Mouse (Mus musculus) heart, adult 2 months (tissue): ENCODE measurements around the gene Slc16a2. TPM values are rescaled to one million over a fixed set of nuclear protein-coding genes. Genes with fewer than 3 reads are reported as not detected.

Experiments used
- DNase-seq, 2 experiments: peaks; one replicate each; pipeline ENCODE4 v3.0.0; 2021
- H3K27ac ChIP-seq: fragments of 200-600 bp; 2 replicates; pipeline ENCODE4 v1.8.1; 2022
- H3K27me3 ChIP-seq: fragments of 200-500 bp; 2 replicates; pipeline ENCODE4 v1.6.1; 2012; ENCODE audit warnings: mild to moderate bottlenecking, low read length, inconsistent platforms, mixed read lengths; ENCODE audit not compliant: control insufficient read depth, insufficient read depth
- H3K36me3 ChIP-seq: fragments of 200-500 bp; 2 replicates; pipeline ENCODE4 v1.6.1; 2012; ENCODE audit warnings: low read length, inconsistent platforms; ENCODE audit not compliant: control insufficient read depth, insufficient read depth
- H3K4me1 ChIP-seq: fragments of 200-500 bp; 2 replicates; pipeline ENCODE4 v1.6.1; 2011; ENCODE audit warnings: low read length; ENCODE audit not compliant: control insufficient read depth, insufficient read depth
- H3K4me3 ChIP-seq: fragments of 200-600 bp; 2 replicates; pipeline ENCODE4 v1.8.1; 2022
- H3K79me2 ChIP-seq: fragments of 200-500 bp; replicated peaks from 2 replicates; pipeline ENCODE4 v1.6.1; 2012; ENCODE audit warnings: mild to moderate bottlenecking, inconsistent platforms, low read length, moderate library complexity, mixed read lengths; ENCODE audit not compliant: control insufficient read depth, insufficient read depth
- H3K9ac ChIP-seq: fragments of 200-500 bp; 2 replicates; pipeline ENCODE4 v1.6.1; 2012; ENCODE audit warnings: low read depth, mild to moderate bottlenecking, control low read depth, inconsistent platforms, low read length, mixed read lengths
- CTCF ChIP-seq: fragments of 200-600 bp; IDR thresholded peaks from 2 replicates; pipeline ENCODE4 v1.8.1; 2022; ENCODE audit warnings: antibody characterized with exemption, mild to moderate bottlenecking, moderate library complexity
- EP300 ChIP-seq: fragments of 200-500 bp; IDR thresholded peaks from 2 replicates; pipeline ENCODE4 v1.6.1; 2011; ENCODE audit warnings: low read depth, low read length, control low read depth; ENCODE audit not compliant: insufficient read depth
- POLR2A ChIP-seq: fragments of 200-500 bp; IDR thresholded peaks from 2 replicates; pipeline ENCODE4 v1.6.1; 2011; ENCODE audit warnings: mild to moderate bottlenecking, low read depth, low read length, control low read depth; ENCODE audit not compliant: insufficient read depth
- WGBS: fragments of 180-500 bp; shearing (Covaris S2); methylation state at CpG from one replicate; pipeline ENCODE4 v1.1.7; 2018; 5-methylcytosine and 5-hydroxymethylcytosine counted together
- intact Hi-C: fragments of 180-260 bp; cut with DNase I; formaldehyde crosslinking; loops from one replicate; pipeline ENCODE4 v1.15.1; 2025
- polyA plus RNA-seq: library from polyadenylated mRNA; depleted of rRNA; stranded (reverse); fragments of >200 nt; gene quantifications from 2 replicates; pipeline ENCODE4 v1.2.3, GENCODE M21; 2012
- total RNA-seq, 2 experiments: library from RNA; stranded (reverse); gene quantifications; 2 replicates each; pipeline ENCODE4 v1.2.3; 2021

Slc16a2 gene
- total and polyA plus RNA-seq, 3 experiments: 7.3 to 12.8 (median 7.8) TPM

GRCm38 (mm10) chrX:103821195-103821831, 470 bp downstream of the Slc16a2 start:
- H3K79me2 ChIP-seq: no peaks in the 10 kb centered on the region
- peak overlapping the region; percentile 59 for H3K4me3 ChIP-seq
- intact Hi-C loops: no loop called here
- TF ChIP-seq POLR2A (no peak), EP300 (no peak), CTCF (no peak)
- peak overlapping the region; percentile 85 for H3K9ac ChIP-seq
- H3K36me3 ChIP-seq: no peaks in the 10 kb centered on the region
- H3K27me3 ChIP-seq: no peaks in the 10 kb centered on the region
- DNase-seq: peak; percentile 4 to 25
- 24% methylated on average over 37 of the region's 37 CpGs for WGBS
- H3K27ac ChIP-seq: peak overlapping the region; percentile 83
- no peaks in the 10 kb centered on the region; the same call in 1 of the 2 replicates for H3K4me1 ChIP-seq

GRCm38 (mm10) chrX:103820307-103821194, 1.2 kb downstream of the Slc16a2 start:
- Histone ChIP-seq H3K36me3 (no peaks in the 10 kb centered on the region), H3K27me3 (no peaks in the 10 kb centered on the region), H3K27ac (peak overlapping the region; percentile 83; the same call in 1 of the 2 replicates), H3K79me2 (no peaks in the 10 kb centered on the region), H3K4me3 (peak overlapping the region; percentile 59), H3K9ac (peak overlapping the region; percentile 58), H3K4me1 (no peaks in the 10 kb centered on the region; the same call in 1 of the 2 replicates)
- intact Hi-C loops: no loop called here
- DNase-seq: peak; percentile 22 to 35
- no peak for TF ChIP-seq EP300
- no peak for TF ChIP-seq CTCF
- no peak for TF ChIP-seq POLR2A
- 24% methylated on average over 35 of the region's 35 CpGs for WGBS

- Histone ChIP-seq H3K27me3 (no peaks in the 10 kb centered on the region), H3K36me3 (no peaks in the 10 kb centered on the region), H3K79me2 (no peaks in the 10 kb centered on the region), H3K4me3 (no peak overlapping the region), H3K4me1 (no peaks in the 10 kb centered on the region; the same call in 1 of the 2 replicates), H3K27ac (no peak overlapping the region), H3K9ac (no peak overlapping the region)
- intact Hi-C loops: no loop called here
- 61% methylated on average over 6 of the region's 6 CpGs for WGBS
- TF ChIP-seq POLR2A (no peak), CTCF (peak; percentile 46), EP300 (no peak)
- peak in 1 of 2 experiments; percentile 29 for DNase-seq
Measured at GRCm38 (mm10) chrX:103819253-103819652, 2.5 kb downstream of the Slc16a2 start.

- no peak overlapping the region for H3K27ac ChIP-seq
- no peaks in the 10 kb centered on the region for H3K36me3 ChIP-seq
- no peaks in the 10 kb centered on the region for H3K27me3 ChIP-seq
- no peak overlapping the region for H3K4me3 ChIP-seq
- WGBS: 60% methylated on average over 1 of the region's 1 CpGs
- DNase-seq: no peak
- TF ChIP-seq EP300 (no peak), POLR2A (no peak), CTCF (no peak)
- H3K79me2 ChIP-seq: no peaks in the 10 kb centered on the region
- intact Hi-C loops: no loop called here
- no peak overlapping the region for H3K9ac ChIP-seq
- no peaks in the 10 kb centered on the region; the same call in none of the 2 replicates for H3K4me1 ChIP-seq
Measured at GRCm38 (mm10) chrX:103812690-103813089, 9.1 kb downstream of the Slc16a2 start.

GRCm38 (mm10) chrX:103810483-103810882, 11.3 kb downstream of the Slc16a2 start:
- intact Hi-C loops: no loop called here
- no peak overlapping the region for H3K4me3 ChIP-seq
- no peaks in the 10 kb centered on the region for H3K27me3 ChIP-seq
- TF ChIP-seq EP300 (no peak), POLR2A (no peak), CTCF (no peak)
- DNase-seq: no peak
- H3K36me3 ChIP-seq: no peaks in the 10 kb centered on the region
- H3K4me1 ChIP-seq: no peaks in the 10 kb centered on the region; the same call in none of the 2 replicates
- H3K27ac ChIP-seq: no peak overlapping the region
- no peak overlapping the region for H3K9ac ChIP-seq
- WGBS: 61% methylated on average over 1 of the region's 1 CpGs
- H3K79me2 ChIP-seq: no peaks in the 10 kb centered on the region

- WGBS: 58% methylated on average over 4 of the region's 4 CpGs
- TF ChIP-seq CTCF (no peak), POLR2A (no peak), EP300 (no peak)
- Histone ChIP-seq H3K79me2 (no peaks in the 10 kb centered on the region), H3K4me3 (no peak overlapping the region), H3K36me3 (no peaks in the 10 kb centered on the region), H3K27ac (no peak overlapping the region), H3K27me3 (no peaks in the 10 kb centered on the region), H3K4me1 (no peaks in the 10 kb centered on the region), H3K9ac (no peak overlapping the region)
- intact Hi-C loops: no loop called here
- DNase-seq: no peak
Measured at GRCm38 (mm10) chrX:103806373-103806772, 15.4 kb downstream of the Slc16a2 start.
